Mouse (Mus musculus) brain, adult 10 weeks (tissue): ENCODE measurements around the gene Ispd. TPM values are rescaled to one million over a fixed set of nuclear protein-coding genes. Genes with fewer than 3 reads are reported as not detected.

Source experiments
- polyA plus RNA-seq: library from polyadenylated mRNA; stranded (reverse); fragments of 350-450 nt; fragmentation: Illumina TruSeq; extraction: RNeasy Lipid Tissue Mini Kit (QIAGEN cat#74804); gene quantifications from one replicate; pipeline ENCODE4 v1.2.3, GENCODE M21; 2015; ENCODE audit warnings: low read depth, low replicate concordance

The Ispd gene
- 9.2 TPM for polyA plus RNA-seq

GRCm38 (mm10) chr12:36381441-36382340 lies at the start of gene Ispd, which contains the start of gene D630036H23Rik:
TSS of gene Ispd (plus strand) at chr12:36381450.
TSS of gene D630036H23Rik (minus strand) at chr12:36382181.

Other genes with a start within 250 kb of the Ispd start
- 43.0 TPM for gene Ankmy2, start 224.3 kb upstream of the Ispd start, polyA plus RNA-seq
- gene Bzw2, start 223.4 kb upstream of the Ispd start, polyA plus RNA-seq: 44.8 TPM
- gene Lrrc72, start 128.1 kb upstream of the Ispd start, polyA plus RNA-seq: not detected
- 5.9 TPM for gene Sostdc1, start 67.3 kb upstream of the Ispd start, polyA plus RNA-seq
- 0.71 TPM for gene D630036H23Rik, start 731 bp downstream of the Ispd start, polyA plus RNA-seq